Comparison of ENCODE assay signal across 8 mouse cellular contexts in genomic region chr7:123097891-123098750, GRCm38 (mm10). TPM values are rescaled to one million over a fixed set of nuclear protein-coding genes. Genes with fewer than 3 reads are reported as not detected.
A peak's percentile ranks its signal among the peaks of the same experiment; 100 is the strongest.
DNase-seq lines count a peak whose midpoint lies in the region.

No protein-coding gene starts in this region.

- peak; percentile 87 for DNase-seq in NIH3T3 (ENCODE audit: low read depth)
- peak; percentile 13 to 20 for DNase-seq in cerebellum, postnatal 36 days
- peak; percentile 66 for DNase-seq in gastrocnemius, postnatal 10 days
- DNase-seq in hindlimb bud, embryonic 11.5 days (ENCODE audit: extremely low spot score, low read depth, low spot score), result peak; percentile 95
- DNase-seq in left cerebral cortex, adult 9 months (ENCODE audit: low spot score in 2 of 2), result peak; percentile 55 to 72
- peak; percentile 92 to 95 for DNase-seq in lung, postnatal 4 days
- DNase-seq in right cerebral cortex, postnatal 36 days (ENCODE audit: low spot score in 2 of 2), result peak; percentile 50 to 60
- DNase-seq in thymus, postnatal 36 days, result no peak

RNA-seq across cellular contexts. Expression of gene Tnrc6a, which starts 25.6 kb away (rescaled TPM):
- 10 to 100 TPM; 21.9 to 36.0 TPM for total RNA-seq in gastrocnemius, postnatal 10 days (2021)

Comparison
In these comparisons a context has a peak if more than half of its experiments do, and no peak if none do; other contexts are left out.
1. DNase-seq: peak in NIH3T3 (single experiment), cerebellum, postnatal 36 days (2 of 2), gastrocnemius, postnatal 10 days (single experiment), hindlimb bud, embryonic 11.5 days (single experiment), left cerebral cortex, adult 9 months (2 of 2), lung, postnatal 4 days (2 of 2) and right cerebral cortex, postnatal 36 days (2 of 2); none in thymus, postnatal 36 days (0 of 2).